Mouse (Mus musculus) CD8-positive naive resting alpha-beta T cell, adult 57 days (primary cell): ENCODE data around the gene Anln. TPM values are rescaled to one million over a fixed set of nuclear protein-coding genes. Genes with fewer than 3 reads are reported as not detected.

Experiments
- total RNA-seq: library from RNA; stranded (reverse); gene quantifications from one replicate; pipeline ENCODE4 v1.2.4, GENCODE M21; 2023

The Anln gene
- 1.6 TPM for total RNA-seq

GRCm38 (mm10) chr9:22389021-22389476 is at the start of gene Anln:
Anln (minus strand) TSS chr9:22389188.

GRCm38 (mm10) chr9:22411002-22411857 is 22.2 kb upstream of the Anln start, which contains the start of gene 9530077C05Rik:
9530077C05Rik (plus strand) TSS chr9:22411513.

GRCm38 (mm10) chr9:22307156-22307919 is 81.7 kb downstream of the Anln start, which contains the start of gene Zfp810:
Zfp810 (minus strand) TSS chr9:22307648.

Other genes starting within 250 kb of the Anln start
- gene Pigyl, start 232.3 kb downstream of the Anln start, total RNA-seq = 12.7 TPM
- not detected for gene Zfp872, start 201.1 kb downstream of the Anln start, total RNA-seq
- 39.3 TPM for gene Zfp809, start 163.5 kb downstream of the Anln start, total RNA-seq
- gene Zfp599, start 129.3 kb downstream of the Anln start, total RNA-seq = 2.4 TPM
- gene Zfp810, start 81.5 kb downstream of the Anln start, total RNA-seq = 12.9 TPM
- 0.58 TPM for gene 9530077C05Rik, start 22.3 kb upstream of the Anln start, total RNA-seq
- gene Gm17545, start 65.1 kb upstream of the Anln start, total RNA-seq = not detected
- gene Rp9, start 80.6 kb upstream of the Anln start, total RNA-seq = 68.8 TPM
- 21.5 TPM for gene Bbs9, start 86.5 kb upstream of the Anln start, total RNA-seq